Mouse (Mus musculus) CH12.LX (cell line): ENCODE data around the gene Fads2.

Source experiments
- CHD1 ChIP-seq: IDR thresholded peaks from 2 replicates; pipeline ENCODE4 v1.6.1; 2012; ENCODE audit warnings: low read depth, low read length, improper control_type of control experiment, inconsistent platforms
- CHD2 ChIP-seq: IDR thresholded peaks from 2 replicates; pipeline ENCODE4 v1.6.1; 2011; ENCODE audit warnings: low read length, improper control_type of control experiment
- CTCF ChIP-seq, 2 experiments: IDR thresholded peaks in 1 of 2; conservative IDR thresholded peaks in 1 of 2; 2 replicates each; pipeline ENCODE4 v1.5.1; 2011 to 2012; ENCODE audit warnings: low read depth in 2 of 2, low read length in 2 of 2, improper control_type of control experiment in 1 of 2, inconsistent platforms in 1 of 2, mild to moderate bottlenecking in 1 of 2, moderate library complexity in 1 of 2
- E2F4 ChIP-seq: IDR thresholded peaks from 2 replicates; pipeline ENCODE4 v1.6.1; 2011; ENCODE audit warnings: low read depth, low read length, improper control_type of control experiment; ENCODE audit not compliant: insufficient replicate concordance
- ELF1 ChIP-seq: IDR thresholded peaks from 2 replicates; pipeline ENCODE4 v1.6.1; 2014; ENCODE audit warnings: low read depth, mild to moderate bottlenecking, inconsistent platforms, low read length, improper control_type of control experiment
- EP300 ChIP-seq: IDR thresholded peaks from 2 replicates; pipeline ENCODE4 v1.6.1; 2011; ENCODE audit warnings: low read length, improper control_type of control experiment
- ETS1 ChIP-seq: conservative IDR thresholded peaks from 2 replicates; pipeline ENCODE4 v1.6.1; 2012; ENCODE audit warnings: low read depth, mild to moderate bottlenecking, inconsistent platforms, low read length, improper control_type of control experiment, moderate library complexity
- POLR2A ChIP-seq: IDR thresholded peaks from 2 replicates; pipeline ENCODE4 v1.6.1; 2011; ENCODE audit warnings: low read depth, mild to moderate bottlenecking, improper control_type of control experiment, low read length
- SMC3 ChIP-seq: IDR thresholded peaks from 2 replicates; pipeline ENCODE4 v1.6.1; 2011; ENCODE audit warnings: low read depth, low read length, improper control_type of control experiment
- USF1 ChIP-seq: IDR thresholded peaks from 2 replicates; pipeline ENCODE4 v1.6.1; 2014; ENCODE audit warnings: low read depth, mild to moderate bottlenecking, inconsistent platforms, low read length, improper control_type of control experiment

- TF ChIP-seq ETS1 (no peak), CTCF (conservative IDR thresholded peaks at IDR 0.05 in 1 of 2, IDR thresholded peaks at IDR 0.05 in 1 of 2; ENCODE audit: low read depth in 2 of 2, low read length in 2 of 2) (no peak), POLR2A (no peak), USF1 (no peak), CHD2 (no peak), E2F4 (no peak), ELF1 (no peak), SMC3 (no peak), EP300 (no peak), CHD1 (no peak)
Observed at GRCm38 (mm10) chr19:10025169-10025875, 76.2 kb downstream of the Fads2 start.
